Mouse (Mus musculus) CH12.LX (cell line): ENCODE results near the gene Larp1. TPM values are rescaled to one million over a fixed set of nuclear protein-coding genes. Genes with fewer than 3 reads are reported as not detected.

Experiments
- DNase-seq: peaks from one replicate; pipeline ENCODE4 v3.0.0-alpha.2; 2013; ENCODE audit errors: extremely low read depth
- H3K27ac ChIP-seq: 2 replicates; pipeline ENCODE4 v1.5.1; 2012; ENCODE audit warnings: low read depth, mild to moderate bottlenecking, control low read depth, moderate library complexity; ENCODE audit not compliant: insufficient read depth
- H3K27me3 ChIP-seq: replicated peaks from 2 replicates; pipeline ENCODE3; 2012; ENCODE audit warnings: inconsistent platforms
- H3K36me3 ChIP-seq, 2 experiments: replicated peaks in 1 of 2; 2 replicates each; pipeline versions ENCODE3 to v1.6.1; 2012; ENCODE audit warnings: inconsistent platforms in 1 of 2, low read length in 1 of 2, mild to moderate bottlenecking in 1 of 2, mixed read lengths in 1 of 2, moderate library complexity in 1 of 2; ENCODE audit not compliant: control insufficient read depth in 1 of 2, insufficient read depth in 1 of 2
- H3K4me1 ChIP-seq, 2 experiments: 2 replicates each; pipeline ENCODE4 v1.6.1; 2012; ENCODE audit warnings: inconsistent platforms in 1 of 2, moderate library complexity in 1 of 2; ENCODE audit not compliant: insufficient read depth in 2 of 2, control insufficient read depth in 1 of 2
- H3K4me2 ChIP-seq: 2 replicates; pipeline ENCODE4 v1.6.1; 2012; ENCODE audit warnings: low read depth, mild to moderate bottlenecking, control low read depth; ENCODE audit not compliant: poor library complexity, insufficient read depth, severe bottlenecking
- H3K4me3 ChIP-seq, 3 experiments: fragments of 150-350 bp in 1 of 3; sonication (generic) in 1 of 3; replicated peaks in 1 of 3; 2 replicates each; pipeline versions ENCODE3 to v1.5.1; 2011 to 2012; ENCODE audit warnings: low read depth in 2 of 3, low read length in 2 of 3, mild to moderate bottlenecking in 2 of 3, moderate library complexity in 2 of 3, control low read depth in 1 of 3, improper control_type of control experiment in 1 of 3, inconsistent platforms in 1 of 3, mixed read lengths in 1 of 3; ENCODE audit not compliant: poor library complexity in 1 of 3
- H3K79me2 ChIP-seq: replicated peaks from 2 replicates; pipeline ENCODE4 v1.6.1; 2012; ENCODE audit warnings: mild to moderate bottlenecking, moderate library complexity; ENCODE audit not compliant: control insufficient read depth, poor library complexity, insufficient read depth, severe bottlenecking; ENCODE audit errors: extremely low read depth
- H3K9ac ChIP-seq: 2 replicates; pipeline ENCODE4 v1.6.1; 2012; ENCODE audit warnings: low read depth, mild to moderate bottlenecking, control low read depth, moderate library complexity; ENCODE audit not compliant: insufficient read depth
- H3K9me3 ChIP-seq: replicated peaks from 2 replicates; pipeline ENCODE3; 2012; ENCODE audit warnings: low read length, inconsistent platforms, mixed read lengths
- BHLHE40 ChIP-seq: IDR thresholded peaks from 2 replicates; pipeline ENCODE4 v1.6.1; 2011; ENCODE audit warnings: mild to moderate bottlenecking, low read depth, low read length, improper control_type of control experiment
- CHD1 ChIP-seq: IDR thresholded peaks from 2 replicates; pipeline ENCODE4 v1.6.1; 2012; ENCODE audit warnings: low read depth, low read length, improper control_type of control experiment, inconsistent platforms
- CHD2 ChIP-seq: IDR thresholded peaks from 2 replicates; pipeline ENCODE4 v1.6.1; 2011; ENCODE audit warnings: low read length, improper control_type of control experiment
- CTCF ChIP-seq, 2 experiments: IDR thresholded peaks in 1 of 2; conservative IDR thresholded peaks in 1 of 2; 2 replicates each; pipeline ENCODE4 v1.5.1; 2011 to 2012; ENCODE audit warnings: low read depth in 2 of 2, low read length in 2 of 2, improper control_type of control experiment in 1 of 2, inconsistent platforms in 1 of 2, mild to moderate bottlenecking in 1 of 2, moderate library complexity in 1 of 2
- ELF1 ChIP-seq: IDR thresholded peaks from 2 replicates; pipeline ENCODE4 v1.6.1; 2014; ENCODE audit warnings: low read depth, mild to moderate bottlenecking, inconsistent platforms, low read length, improper control_type of control experiment
- EP300 ChIP-seq: IDR thresholded peaks from 2 replicates; pipeline ENCODE4 v1.6.1; 2011; ENCODE audit warnings: low read length, improper control_type of control experiment
- ETS1 ChIP-seq: conservative IDR thresholded peaks from 2 replicates; pipeline ENCODE4 v1.6.1; 2012; ENCODE audit warnings: low read depth, mild to moderate bottlenecking, inconsistent platforms, low read length, improper control_type of control experiment, moderate library complexity
- GABPA ChIP-seq: IDR thresholded peaks from 2 replicates; pipeline ENCODE4 v1.6.1; 2012; ENCODE audit warnings: low read depth, low read length, improper control_type of control experiment, inconsistent platforms; ENCODE audit not compliant: insufficient replicate concordance
- IRF4 ChIP-seq: IDR thresholded peaks from 2 replicates; pipeline ENCODE4 v1.6.1; 2014; ENCODE audit warnings: low read depth, mild to moderate bottlenecking, inconsistent platforms, low read length, improper control_type of control experiment
- KAT2A ChIP-seq: IDR thresholded peaks from 2 replicates; pipeline ENCODE4 v1.6.1; 2012; ENCODE audit warnings: low read length, improper control_type of control experiment, inconsistent platforms; ENCODE audit not compliant: insufficient replicate concordance
- MAFK ChIP-seq: IDR thresholded peaks from 2 replicates; pipeline ENCODE4 v1.6.1; 2011; ENCODE audit warnings: low read length, improper control_type of control experiment; ENCODE audit not compliant: insufficient replicate concordance
- MAX ChIP-seq: IDR thresholded peaks from 2 replicates; pipeline ENCODE4 v1.6.1; 2011; ENCODE audit warnings: low read length, improper control_type of control experiment
- MAZ ChIP-seq: IDR thresholded peaks from 2 replicates; pipeline ENCODE4 v1.6.1; 2012; ENCODE audit warnings: low read depth, mild to moderate bottlenecking, inconsistent platforms, low read length, improper control_type of control experiment, moderate library complexity
- MEF2A ChIP-seq: IDR thresholded peaks from 2 replicates; pipeline ENCODE4 v1.6.1; 2014; ENCODE audit warnings: low read depth, mild to moderate bottlenecking, inconsistent platforms, low read length, improper control_type of control experiment, borderline replicate concordance
- MXI1 ChIP-seq: IDR thresholded peaks from 2 replicates; pipeline ENCODE4 v1.6.1; 2011; ENCODE audit warnings: mild to moderate bottlenecking, low read depth, low read length, improper control_type of control experiment
- MYC ChIP-seq: IDR thresholded peaks from 2 replicates; pipeline ENCODE4 v1.6.1; 2011; ENCODE audit warnings: low read depth, mild to moderate bottlenecking, improper control_type of control experiment, low read length
- NELFE ChIP-seq: IDR thresholded peaks from 2 replicates; pipeline ENCODE4 v1.6.1; 2011; ENCODE audit warnings: low read depth, low read length, improper control_type of control experiment
- NRF1 ChIP-seq: IDR thresholded peaks from 2 replicates; pipeline ENCODE4 v1.6.1; 2014; ENCODE audit warnings: low read depth, mild to moderate bottlenecking, inconsistent platforms, low read length, improper control_type of control experiment, moderate library complexity
- PAX5 ChIP-seq: IDR thresholded peaks from 2 replicates; pipeline ENCODE4 v1.6.1; 2012; ENCODE audit warnings: low read length, inconsistent platforms, mixed read lengths
- POLR2A ChIP-seq: IDR thresholded peaks from 2 replicates; pipeline ENCODE4 v1.6.1; 2011; ENCODE audit warnings: low read depth, mild to moderate bottlenecking, improper control_type of control experiment, low read length
- RCOR1 ChIP-seq: conservative IDR thresholded peaks from 2 replicates; pipeline ENCODE4 v1.6.1; 2012; ENCODE audit warnings: low read depth, mild to moderate bottlenecking, inconsistent platforms, low read length, improper control_type of control experiment
- SIN3A ChIP-seq: IDR thresholded peaks from 2 replicates; pipeline ENCODE4 v1.6.1; 2012; ENCODE audit warnings: low read length, improper control_type of control experiment, inconsistent platforms
- SMC3 ChIP-seq: IDR thresholded peaks from 2 replicates; pipeline ENCODE4 v1.6.1; 2011; ENCODE audit warnings: low read depth, low read length, improper control_type of control experiment
- TCF12 ChIP-seq: IDR thresholded peaks from 2 replicates; pipeline ENCODE4 v1.6.1; 2014; ENCODE audit warnings: low read depth, mild to moderate bottlenecking, inconsistent platforms, low read length, improper control_type of control experiment
- UBTF ChIP-seq: IDR thresholded peaks from 2 replicates; pipeline ENCODE4 v1.6.1; 2012; ENCODE audit warnings: low read depth, mild to moderate bottlenecking, inconsistent platforms, low read length, improper control_type of control experiment, moderate library complexity
- USF2 ChIP-seq: conservative IDR thresholded peaks from 2 replicates; pipeline ENCODE4 v1.6.1; 2011; ENCODE audit warnings: low read depth, low read length, improper control_type of control experiment
- ZKSCAN1 ChIP-seq: IDR thresholded peaks from 2 replicates; pipeline ENCODE4 v1.6.1; 2012; ENCODE audit warnings: low read depth, inconsistent platforms, low read length, improper control_type of control experiment, borderline replicate concordance
- ZMIZ1 ChIP-seq: IDR thresholded peaks from 2 replicates; pipeline ENCODE4 v1.6.1; 2012; ENCODE audit warnings: low read depth, mild to moderate bottlenecking, inconsistent platforms, low read length, improper control_type of control experiment
- ZNF384 ChIP-seq: IDR thresholded peaks from 2 replicates; pipeline ENCODE4 v1.6.1; 2012; ENCODE audit warnings: low read depth, low read length, improper control_type of control experiment, inconsistent platforms
- dilution Hi-C: fragments of 300-500 bp; cut with MboI; formaldehyde crosslinking; loops from 2 replicates; pipeline ENCODE4 v1.14.3; 2020; ENCODE audit warnings: low sequenced_read_pairs; ENCODE audit not compliant: extremely low pct_unique_long_range_greater_than_20kb, extremely low pct_ligation_motif_present
- in situ Hi-C: fragments of 300-500 bp; cut with MboI; formaldehyde crosslinking; loops from 3 replicates; pipeline ENCODE4 v1.14.3; 2019; ENCODE audit warnings: low sequenced_read_pairs, low pct_ligation_motif_present, low pct_unique_long_range_greater_than_20kb, mixed read lengths
- polyA plus RNA-seq: library from polyadenylated mRNA; unstranded; fragments of >175 nt; gene quantifications from 2 replicates; pipeline ENCODE4 v1.2.1, GENCODE M21; 2012; ENCODE audit warnings: low read depth; ENCODE audit not compliant: insufficient read length
- total RNA-seq, 2 experiments: library from RNA; depleted of rRNA; stranded (reverse); fragments of 300-350 nt in 1 of 2; fragments of >200 nt in 1 of 2; gene quantifications; 2 replicates each; pipeline ENCODE4 v1.2.3; 2012 to 2014

Larp1 gene
- total and polyA plus RNA-seq, 3 experiments: 38.2 to 284 (median 94.1) TPM

DNA sequence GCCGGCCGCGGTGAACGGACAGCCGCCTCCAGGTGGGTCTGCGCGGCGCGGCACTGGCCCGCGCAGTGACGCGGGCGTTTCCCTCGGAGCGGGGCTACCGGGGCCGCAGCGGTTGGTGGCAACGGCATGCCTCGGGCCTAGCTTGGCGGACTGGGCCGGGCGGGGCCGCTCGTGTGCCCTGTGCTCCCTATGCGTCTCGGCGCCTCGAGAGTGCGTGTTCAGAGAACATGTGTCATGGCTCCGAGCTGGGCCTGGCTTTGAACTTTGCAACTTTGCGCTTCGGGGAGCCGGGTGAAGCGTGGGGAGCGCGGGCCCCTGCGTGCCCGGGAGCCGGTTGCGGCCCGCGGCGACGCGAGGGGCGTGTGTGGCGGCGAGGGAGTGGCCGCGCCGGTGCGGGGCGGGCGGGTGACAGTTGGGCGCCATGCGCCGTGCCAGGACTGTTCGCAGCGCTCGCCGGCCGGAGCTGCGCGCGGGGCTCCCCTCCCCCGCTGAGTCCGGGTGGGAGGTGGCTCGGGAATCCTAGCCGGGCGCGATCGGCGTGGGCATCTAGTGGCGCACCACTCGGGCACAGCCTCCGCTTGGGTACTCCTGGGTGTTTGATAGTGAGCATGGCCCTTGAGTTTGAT, 765 bp downstream of the Larp1 start:
- H3K9me3 ChIP-seq: no peaks in the 10 kb centered on the region
- H3K9ac ChIP-seq: peak overlapping the region; percentile 87
- TF ChIP-seq NRF1: peak; percentile 60
- TF ChIP-seq ZNF384: no peak
- TF ChIP-seq SIN3A: peak; percentile 91
- TF ChIP-seq UBTF: peak; percentile 85; the same call in 1 of the 2 replicates
- TF ChIP-seq MXI1: peak; percentile 97
- TF ChIP-seq POLR2A: peak; percentile 50; the same call in 1 of the 2 replicates
- 0 out of 2 replicates have a peak, but pooled peaks have one; percentile 12 for TF ChIP-seq BHLHE40
- TF ChIP-seq CHD1: no peak; the same call in 1 of the 2 replicates
- no peak for TF ChIP-seq IRF4
- TF ChIP-seq GABPA: no peak
- peak; percentile 2; the same call in 1 of the 2 replicates for TF ChIP-seq EP300
- TF ChIP-seq TCF12: peak; percentile 9; the same call in 1 of the 2 replicates
- no peak for TF ChIP-seq RCOR1
- peak; percentile 34 for TF ChIP-seq ZMIZ1
- no peak overlapping the region for H3K4me2 ChIP-seq
- peak; percentile 52 for DNase-seq
- dilution Hi-C loops (no loop called here), in situ Hi-C loops (no loop called here)
- H3K27ac ChIP-seq: peak overlapping the region; percentile 69
- H3K36me3 ChIP-seq: peaks cover 0 to 12% of the 10 kb centered on the region in 2 experiments
- peak overlapping the region; percentile 84 to 100 (median 87) for H3K4me3 ChIP-seq
- H3K27me3 ChIP-seq: no peaks in the 10 kb centered on the region
- H3K79me2 ChIP-seq: peaks cover 67% of the 10 kb centered on the region
- peaks cover 5 to 42% of the 10 kb centered on the region in 2 experiments for H3K4me1 ChIP-seq

DNA sequence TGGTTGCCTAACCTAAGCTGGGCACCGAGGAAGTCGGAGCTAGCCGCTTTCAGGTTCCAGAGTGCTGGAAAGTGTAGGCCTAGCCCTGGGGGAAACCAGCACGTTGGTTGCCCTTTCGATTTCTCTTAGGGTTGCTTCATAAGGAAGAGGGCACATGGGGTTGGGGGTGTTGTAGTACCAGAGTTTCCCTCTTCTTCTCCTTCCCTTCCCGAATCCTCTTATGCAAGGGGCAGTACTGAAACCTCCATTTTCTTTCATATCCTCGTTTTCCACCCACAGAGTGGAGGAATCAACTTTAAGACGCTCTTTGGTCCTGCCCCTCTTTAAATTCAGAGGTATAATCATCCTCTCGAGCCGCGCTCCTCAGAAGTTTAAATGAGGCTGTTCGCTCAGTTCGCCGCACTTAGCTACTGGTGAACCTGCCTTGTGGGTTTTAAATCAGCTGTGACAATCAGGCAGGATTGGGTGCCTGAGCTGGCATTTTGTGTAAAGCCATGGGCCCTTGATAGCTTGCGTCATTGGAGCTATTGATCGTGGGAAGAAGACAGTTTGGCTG, 1.4 kb downstream of the Larp1 start:
- H3K27ac ChIP-seq: peak overlapping the region; percentile 69
- H3K4me3 ChIP-seq: peak overlapping the region; percentile 84 to 100 (median 87)
- no peaks in the 10 kb centered on the region for H3K27me3 ChIP-seq
- peak overlapping the region; percentile 87 for H3K9ac ChIP-seq
- peaks cover 73% of the 10 kb centered on the region for H3K79me2 ChIP-seq
- peak overlapping the region; percentile 56 for H3K4me2 ChIP-seq
- H3K36me3 ChIP-seq: peaks cover 0 to 12% of the 10 kb centered on the region in 2 experiments
- in situ Hi-C loops (no loop called here), dilution Hi-C loops (no loop called here)
- H3K9me3 ChIP-seq: no peaks in the 10 kb centered on the region
- peaks cover 6 to 46% of the 10 kb centered on the region in 2 experiments for H3K4me1 ChIP-seq
- peak; percentile 70 for DNase-seq
- TF ChIP-seq KAT2A (0 out of 2 replicates have a peak, but pooled peaks have one; percentile 23), ZNF384 (no peak), PAX5 (no peak), USF2 (no peak), CHD2 (no peak), ELF1 (peak; percentile 36; the same call in 1 of the 2 replicates), GABPA (no peak), ETS1 (peak; percentile 20; the same call in 1 of the 2 replicates), NELFE (0 out of 2 replicates have a peak, but pooled peaks have one; percentile 22), POLR2A (no peak), BHLHE40 (peak; percentile 21; the same call in 1 of the 2 replicates), SMC3 (no peak), MAZ (peak; percentile 57; the same call in 1 of the 2 replicates), IRF4 (peak; percentile 65), MEF2A (no peak), MYC (peak; percentile 97), NRF1 (no peak), MXI1 (peak; percentile 58; the same call in 1 of the 2 replicates), ZKSCAN1 (no peak), UBTF (peak; percentile 96), RCOR1 (no peak), SIN3A (peak; percentile 95), MAX (peak; percentile 90), EP300 (no peak), CTCF (conservative IDR thresholded peaks at IDR 0.05 in 1 of 2, IDR thresholded peaks at IDR 0.05 in 1 of 2; ENCODE audit: low read depth in 2 of 2, low read length in 2 of 2) (no peak), MAFK (no peak)
